Mouse (Mus musculus): ENCODE measurements around the gene Angptl2.
A peak's percentile ranks its signal among the peaks of the same experiment; 100 is the strongest.
"Not testable (repeated sequence)": the region's sequence is repeated elsewhere in the genome, so short reads cannot be mapped to it uniquely, and the experiment has no call there.

Gene Angptl2

GRCm38 (mm10) chr2:33200368-33201068 lies 15.4 kb upstream of the Angptl2 start:
- no peak for DNase-seq (ENCODE audit: low read depth)

- no peak for DNase-seq (ENCODE audit: low read depth)
Observed at GRCm38 (mm10) chr2:33203284-33203683, 12.6 kb upstream of the Angptl2 start.

- DNase-seq (ENCODE audit: low read depth): peak; percentile 16
Observed at GRCm38 (mm10) chr2:33204980-33205379, 10.9 kb upstream of the Angptl2 start.

- no peak for DNase-seq (ENCODE audit: low read depth)
Observed at GRCm38 (mm10) chr2:33205939-33206525, 9.8 kb upstream of the Angptl2 start.

GRCm38 (mm10) chr2:33207069-33207468 lies 8.8 kb upstream of the Angptl2 start:
- no peak for DNase-seq (ENCODE audit: low read depth)

GRCm38 (mm10) chr2:33208134-33208533 lies 7.7 kb upstream of the Angptl2 start:
- peak; percentile 31 for DNase-seq (ENCODE audit: low read depth)

- DNase-seq (ENCODE audit: low read depth): no peak
Observed at GRCm38 (mm10) chr2:33210841-33211240, 5.0 kb upstream of the Angptl2 start.

- DNase-seq (ENCODE audit: low read depth): not testable (repeated sequence)
Observed at GRCm38 (mm10) chr2:33211263-33211662, 4.6 kb upstream of the Angptl2 start.

- DNase-seq (ENCODE audit: low read depth): no peak
Observed at GRCm38 (mm10) chr2:33215177-33215699, 631 bp upstream of the Angptl2 start.

- DNase-seq (ENCODE audit: low read depth): no peak
Observed at GRCm38 (mm10) chr2:33216645-33217424, 966 bp downstream of the Angptl2 start.

- no peak for DNase-seq (ENCODE audit: low read depth)
Observed at GRCm38 (mm10) chr2:33217425-33217794, 1.5 kb downstream of the Angptl2 start.

GRCm38 (mm10) chr2:33218903-33219625 lies 3.2 kb downstream of the Angptl2 start:
- peak; percentile 53 for DNase-seq (ENCODE audit: low read depth)

- no peak for DNase-seq (ENCODE audit: low read depth)
Observed at GRCm38 (mm10) chr2:33219637-33220036, 3.8 kb downstream of the Angptl2 start.

- no peak for DNase-seq (ENCODE audit: low read depth)
Observed at GRCm38 (mm10) chr2:33220246-33220645, 4.4 kb downstream of the Angptl2 start.

GRCm38 (mm10) chr2:33220674-33221338 lies 4.9 kb downstream of the Angptl2 start:
- DNase-seq (ENCODE audit: low read depth): no peak

- DNase-seq (ENCODE audit: low read depth): peak; percentile 88
Observed at GRCm38 (mm10) chr2:33221339-33221900, 5.6 kb downstream of the Angptl2 start.

GRCm38 (mm10) chr2:33222480-33222879 lies 6.6 kb downstream of the Angptl2 start:
- DNase-seq (ENCODE audit: low read depth): no peak

GRCm38 (mm10) chr2:33223656-33224358 lies 7.9 kb downstream of the Angptl2 start:
- DNase-seq (ENCODE audit: low read depth): no peak

GRCm38 (mm10) chr2:33225921-33226320 lies 10.1 kb downstream of the Angptl2 start:
- DNase-seq (ENCODE audit: low read depth): no peak

GRCm38 (mm10) chr2:33228077-33228476 lies 12.2 kb downstream of the Angptl2 start:
- DNase-seq (ENCODE audit: low read depth): no peak

- DNase-seq (ENCODE audit: low read depth): no peak
Observed at GRCm38 (mm10) chr2:33228551-33228950, 12.7 kb downstream of the Angptl2 start.

Data from 416B (cell line).